Mouse (Mus musculus) lung, adult 2 months (tissue): ENCODE measurements at regions not wholly inside any gene's neighbourhood (a gene's known extent, or its start where the extent isn't known, plus 50 kb on each side); places are given as distances from the start of the nearest gene placed in this dataset.

ENCODE experiments used
- CTCF ChIP-seq: fragments of 200-500 bp; IDR thresholded peaks from 2 replicates; pipeline ENCODE4 v1.5.1; 2011; ENCODE audit warnings: mild to moderate bottlenecking, low read length, control low read depth; ENCODE audit not compliant: insufficient read depth
- POLR2A ChIP-seq: fragments of 200-500 bp; IDR thresholded peaks from 2 replicates; pipeline ENCODE4 v1.6.1; 2011; ENCODE audit warnings: low read depth, mild to moderate bottlenecking, control low read depth, low read length, borderline replicate concordance; ENCODE audit errors: extremely low read depth

DNA sequence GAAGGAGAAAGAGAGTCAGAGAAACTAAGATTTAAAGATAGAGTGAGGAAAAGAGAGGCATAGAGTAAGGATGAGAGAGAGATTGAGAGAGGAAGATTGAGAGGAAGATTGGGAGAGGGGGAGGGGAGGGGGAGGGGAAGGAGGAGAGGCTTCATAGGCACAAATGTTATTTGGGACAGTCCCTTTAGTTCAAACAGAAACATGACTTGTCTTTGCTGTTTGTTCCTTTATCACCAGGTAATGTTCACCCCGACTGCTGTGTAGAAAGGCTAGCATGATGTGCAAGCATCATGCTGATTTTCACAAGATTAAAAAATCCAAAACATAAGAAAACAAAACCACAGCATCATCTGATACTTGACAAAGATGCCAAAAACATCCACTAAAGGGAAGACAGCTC lies 579.1 kb downstream of the Gsdmc2 start:
- no peak for TF ChIP-seq CTCF
- no peak for TF ChIP-seq POLR2A
